Mouse (Mus musculus) embryonic facial prominence, embryonic 13.5 days (tissue): ENCODE measurements at regions not wholly inside any gene's neighbourhood (a gene's known extent, or its start where the extent isn't known, plus 50 kb on each side); places are given as distances from the start of the nearest gene placed in this dataset.

Source experiments
- ATAC-seq: fragments of 200-750 bp; cut with Nextera tagmentation; 2 replicates; pipeline ENCODE4 v1.8.0; 2017; ENCODE audit warnings: low read depth; ENCODE audit not compliant: insufficient number of reproducible peaks, insufficient read depth, low FRiP score, low TSS enrichment
- H3K27ac ChIP-seq: fragments of 300-500 bp; sonication (generic); 2 replicates; pipeline ENCODE4 v1.5.1; 2015; ENCODE audit warnings: moderate library complexity, mild to moderate bottlenecking, inconsistent platforms
- H3K27me3 ChIP-seq: fragments of 300-500 bp; sonication (generic); 2 replicates; pipeline ENCODE4 v1.6.1; 2015; ENCODE audit warnings: mild to moderate bottlenecking, inconsistent platforms
- H3K36me3 ChIP-seq: fragments of 300-500 bp; sonication (generic); 2 replicates; pipeline ENCODE4 v1.6.1; 2015; ENCODE audit warnings: mild to moderate bottlenecking, inconsistent platforms
- H3K4me1 ChIP-seq: fragments of 300-500 bp; sonication (generic); 2 replicates; pipeline ENCODE4 v1.6.1; 2015; ENCODE audit warnings: inconsistent platforms
- H3K4me2 ChIP-seq: fragments of 300-500 bp; sonication (generic); 2 replicates; pipeline ENCODE4 v1.6.1; 2015; ENCODE audit warnings: moderate library complexity, mild to moderate bottlenecking, inconsistent platforms
- H3K4me3 ChIP-seq: fragments of 300-500 bp; sonication (generic); 2 replicates; pipeline ENCODE4 v1.5.1; 2015; ENCODE audit warnings: mild to moderate bottlenecking, inconsistent platforms
- H3K9ac ChIP-seq: fragments of 300-500 bp; sonication (generic); 2 replicates; pipeline ENCODE4 v1.6.1; 2015; ENCODE audit warnings: mild to moderate bottlenecking, inconsistent platforms
- H3K9me3 ChIP-seq: fragments of 300-500 bp; sonication (generic); 2 replicates; pipeline ENCODE4 v1.6.1; 2016; ENCODE audit warnings: inconsistent platforms
- WGBS: fragments of 180-500 bp; shearing (Covaris S2); methylation state at CpG from one replicate; pipeline ENCODE4 v1.1.7; 2015; ENCODE audit warnings: mixed read lengths; 5-methylcytosine and 5-hydroxymethylcytosine counted together

DNA sequence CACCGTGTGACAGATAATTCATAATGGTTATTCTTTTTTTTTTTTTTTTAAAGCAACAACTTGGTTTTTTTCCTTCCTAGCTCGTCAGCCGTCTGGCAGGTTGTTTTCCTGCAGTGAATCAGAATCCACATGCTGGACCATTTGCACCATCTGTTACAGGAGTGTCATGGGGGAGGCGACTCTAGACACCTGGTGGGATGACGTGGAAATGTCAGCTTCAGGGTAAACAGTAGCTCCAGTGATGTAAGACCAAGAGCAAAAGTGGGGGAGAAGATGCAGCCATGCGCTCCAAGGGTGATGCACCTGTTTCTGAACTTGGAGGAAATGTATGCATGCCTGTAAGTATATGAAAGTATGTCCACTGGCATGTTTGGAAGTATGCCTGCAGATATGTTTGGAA is 278.5 kb upstream of the Prickle1 start:
- Histone ChIP-seq H3K4me2 (no peak overlapping the region), H3K4me3 (no peak overlapping the region), H3K27ac (no peak overlapping the region), H3K9ac (no peak overlapping the region), H3K36me3 (no peaks in the 10 kb centered on the region), H3K4me1 (no peaks in the 10 kb centered on the region; the same call in 1 of the 2 replicates), H3K27me3 (no peaks in the 10 kb centered on the region), H3K9me3 (no peaks in the 10 kb centered on the region)
- 74% methylated on average over 6 of the region's 6 CpGs for WGBS
- no peak for ATAC-seq

GRCm38 (mm10) chr15:93857336-93857901 is 261.7 kb upstream of the Prickle1 start:
- no peak overlapping the region for H3K4me2 ChIP-seq
- no peak for ATAC-seq
- H3K9me3 ChIP-seq, result 0 out of 2 replicates have a peak, but pooled peaks cover 5% of the 10 kb centered on the region
- no peak overlapping the region for H3K4me3 ChIP-seq
- no peaks in the 10 kb centered on the region for H3K27me3 ChIP-seq
- H3K36me3 ChIP-seq, result no peaks in the 10 kb centered on the region
- H3K9ac ChIP-seq, result no peak overlapping the region
- H3K27ac ChIP-seq, result no peak overlapping the region
- no peaks in the 10 kb centered on the region for H3K4me1 ChIP-seq
- WGBS, result 77% methylated on average over 12 of the region's 12 CpGs

DNA sequence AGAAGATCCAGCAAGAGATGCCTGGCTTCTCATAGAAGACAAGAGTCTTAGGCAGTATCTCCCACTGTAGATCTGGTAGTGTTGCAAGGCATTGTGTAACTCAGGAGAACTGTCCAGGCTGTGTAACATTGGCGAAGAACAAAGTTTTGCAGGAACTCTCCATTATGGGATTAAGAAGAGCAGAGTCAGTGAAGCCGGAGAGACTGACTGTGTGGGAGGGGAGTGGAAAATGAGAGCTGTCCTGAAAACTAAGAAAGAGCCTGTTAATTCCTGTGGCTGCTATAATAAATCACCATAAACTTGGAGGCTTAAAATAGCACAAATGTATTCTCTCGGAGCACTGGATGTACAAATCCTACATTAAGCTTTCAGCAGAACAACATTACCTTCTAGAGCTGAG is 257.5 kb upstream of the Prickle1 start:
- 58% methylated on average over 3 of the region's 3 CpGs for WGBS
- no peak overlapping the region for H3K4me2 ChIP-seq
- 0 out of 2 replicates have a peak, but pooled peaks cover 5% of the 10 kb centered on the region for H3K9me3 ChIP-seq
- no peak overlapping the region for H3K27ac ChIP-seq
- H3K4me3 ChIP-seq, result no peak overlapping the region
- no peak for ATAC-seq
- H3K36me3 ChIP-seq, result no peaks in the 10 kb centered on the region
- no peak overlapping the region for H3K9ac ChIP-seq
- peaks cover 21% of the 10 kb centered on the region for H3K4me1 ChIP-seq
- H3K27me3 ChIP-seq, result no peaks in the 10 kb centered on the region

DNA sequence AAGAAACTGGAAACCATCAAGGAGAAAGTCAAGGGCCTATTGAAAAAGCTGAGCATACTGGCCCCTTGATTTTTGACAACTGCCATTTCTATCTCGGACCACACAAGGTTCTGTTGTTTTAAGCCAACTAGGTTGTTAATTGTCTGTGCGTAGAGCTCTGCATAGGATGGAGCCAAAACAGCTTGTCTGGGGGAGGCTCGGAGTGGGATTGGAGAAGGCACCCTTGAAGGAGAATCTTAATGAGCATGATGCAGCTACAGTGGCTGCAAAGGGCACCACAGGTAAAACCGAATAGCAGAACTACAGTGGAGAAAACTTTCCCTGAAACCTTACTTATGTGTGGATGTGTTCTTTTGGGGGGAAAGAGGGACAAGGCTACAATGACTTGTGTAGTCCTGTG is 256.4 kb upstream of the Prickle1 start:
- Histone ChIP-seq H3K9ac (no peak overlapping the region), H3K36me3 (no peaks in the 10 kb centered on the region), H3K4me2 (no peak overlapping the region), H3K4me1 (peaks cover 21% of the 10 kb centered on the region), H3K27me3 (no peaks in the 10 kb centered on the region), H3K4me3 (no peak overlapping the region), H3K27ac (no peak overlapping the region), H3K9me3 (0 out of 2 replicates have a peak, but pooled peaks cover 5% of the 10 kb centered on the region)
- ATAC-seq, result no peak
- 94% methylated on average over 4 of the region's 4 CpGs for WGBS

DNA sequence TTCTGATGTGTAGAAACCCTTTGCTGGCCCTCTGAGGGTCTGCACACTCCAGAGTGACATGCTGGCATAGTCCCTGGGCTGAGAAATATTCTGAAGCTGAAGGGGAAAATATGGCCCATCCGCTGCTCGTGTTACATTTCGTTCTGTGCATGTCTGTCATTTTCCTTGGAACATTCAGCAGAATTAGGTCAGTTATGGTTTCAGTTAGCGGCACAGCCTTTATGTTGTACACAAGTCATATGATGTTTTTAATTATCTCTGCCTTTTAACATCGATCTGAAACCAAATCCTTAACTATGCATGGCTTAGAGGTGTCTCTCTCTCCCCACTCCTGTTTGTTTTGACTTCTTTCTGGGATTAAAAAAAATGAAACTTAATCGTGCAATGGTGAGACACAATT is 254.7 kb upstream of the Prickle1 start:
- no peak overlapping the region for H3K4me3 ChIP-seq
- peak overlapping the region; percentile 28; the same call in 1 of the 2 replicates for H3K4me2 ChIP-seq
- H3K9me3 ChIP-seq, result 0 out of 2 replicates have a peak, but pooled peaks cover 5% of the 10 kb centered on the region
- H3K36me3 ChIP-seq, result no peaks in the 10 kb centered on the region
- H3K4me1 ChIP-seq, result peaks cover 21% of the 10 kb centered on the region
- ATAC-seq, result 0 out of 2 replicates have a peak, but pooled peaks have one; percentile 43
- H3K27ac ChIP-seq, result peak overlapping the region; percentile 89
- no peaks in the 10 kb centered on the region for H3K27me3 ChIP-seq
- 6% methylated on average over 6 of the region's 6 CpGs for WGBS
- no peak overlapping the region for H3K9ac ChIP-seq

GRCm38 (mm10) chr15:93848830-93849229 is 253.1 kb upstream of the Prickle1 start:
- Histone ChIP-seq H3K4me2 (no peak overlapping the region), H3K4me3 (no peak overlapping the region), H3K27me3 (no peaks in the 10 kb centered on the region), H3K9ac (no peak overlapping the region), H3K36me3 (no peaks in the 10 kb centered on the region), H3K27ac (no peak overlapping the region), H3K4me1 (peaks cover 21% of the 10 kb centered on the region), H3K9me3 (no peaks in the 10 kb centered on the region)
- ATAC-seq, result no peak
- WGBS, result 89% methylated on average over 4 of the region's 4 CpGs

- Histone ChIP-seq H3K9me3 (no peaks in the 10 kb centered on the region), H3K27me3 (no peaks in the 10 kb centered on the region), H3K4me1 (peaks cover 21% of the 10 kb centered on the region), H3K27ac (no peak overlapping the region), H3K9ac (no peak overlapping the region), H3K4me3 (no peak overlapping the region), H3K4me2 (no peak overlapping the region), H3K36me3 (no peaks in the 10 kb centered on the region)
- no peak for ATAC-seq
- WGBS, result 89% methylated on average over 4 of the region's 4 CpGs
These were observed 251.1 kb upstream of the Prickle1 start for GRCm38 (mm10) chr15:93846797-93847196.

DNA sequence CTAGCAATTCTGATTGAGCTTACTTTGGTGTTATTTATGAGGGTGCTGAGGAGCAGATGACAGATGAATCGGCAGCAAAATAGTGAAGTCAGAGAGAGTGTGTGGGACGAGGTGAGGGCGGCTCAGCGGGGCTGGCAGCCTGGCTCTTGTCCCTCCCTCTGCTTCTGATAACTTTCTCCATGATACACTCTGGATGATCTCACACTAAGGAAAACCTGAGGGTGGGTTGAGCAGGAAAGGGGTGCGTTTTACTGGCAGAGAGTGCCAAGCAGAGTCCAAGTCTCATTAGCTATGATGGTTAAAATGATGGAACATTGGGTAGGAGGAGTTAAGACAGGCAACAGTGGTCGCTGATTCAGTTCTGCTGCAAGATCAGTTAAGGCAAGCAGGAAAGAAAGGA is 250.1 kb upstream of the Prickle1 start:
- no peak overlapping the region for H3K27ac ChIP-seq
- H3K9ac ChIP-seq, result no peak overlapping the region
- no peak for ATAC-seq
- H3K36me3 ChIP-seq, result no peaks in the 10 kb centered on the region
- H3K9me3 ChIP-seq, result no peaks in the 10 kb centered on the region
- no peak overlapping the region for H3K4me2 ChIP-seq
- H3K27me3 ChIP-seq, result no peaks in the 10 kb centered on the region
- no peak overlapping the region for H3K4me3 ChIP-seq
- peaks cover 16% of the 10 kb centered on the region for H3K4me1 ChIP-seq
- 87% methylated on average over 6 of the region's 6 CpGs for WGBS

DNA sequence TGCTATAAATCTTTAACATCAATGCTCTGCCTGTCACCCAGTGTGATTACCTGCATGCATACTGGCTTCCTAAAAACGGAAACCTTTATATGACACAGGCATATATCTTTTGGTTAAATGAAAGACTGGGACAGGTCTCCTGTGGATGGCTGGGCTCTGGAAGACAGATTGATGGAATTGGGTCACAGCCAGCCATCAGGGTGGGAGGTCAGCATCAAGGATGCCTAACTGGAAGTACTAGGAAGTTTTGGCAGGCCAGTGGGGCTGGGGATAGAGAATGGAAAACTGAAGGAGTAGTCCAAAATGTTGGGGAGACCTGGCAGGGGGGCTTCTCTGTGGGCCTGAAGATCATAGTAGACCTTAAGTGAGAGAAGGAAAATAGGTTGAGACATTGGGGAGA is 237.3 kb upstream of the Prickle1 start:
- H3K9ac ChIP-seq, result no peak overlapping the region
- no peaks in the 10 kb centered on the region for H3K27me3 ChIP-seq
- 90% methylated on average over 1 of the region's 1 CpGs for WGBS
- H3K4me3 ChIP-seq, result no peak overlapping the region
- no peaks in the 10 kb centered on the region for H3K9me3 ChIP-seq
- peaks cover 9% of the 10 kb centered on the region for H3K4me1 ChIP-seq
- H3K4me2 ChIP-seq, result no peak overlapping the region
- H3K27ac ChIP-seq, result no peak overlapping the region; the same call in 1 of the 2 replicates
- ATAC-seq, result no peak
- no peaks in the 10 kb centered on the region for H3K36me3 ChIP-seq

DNA sequence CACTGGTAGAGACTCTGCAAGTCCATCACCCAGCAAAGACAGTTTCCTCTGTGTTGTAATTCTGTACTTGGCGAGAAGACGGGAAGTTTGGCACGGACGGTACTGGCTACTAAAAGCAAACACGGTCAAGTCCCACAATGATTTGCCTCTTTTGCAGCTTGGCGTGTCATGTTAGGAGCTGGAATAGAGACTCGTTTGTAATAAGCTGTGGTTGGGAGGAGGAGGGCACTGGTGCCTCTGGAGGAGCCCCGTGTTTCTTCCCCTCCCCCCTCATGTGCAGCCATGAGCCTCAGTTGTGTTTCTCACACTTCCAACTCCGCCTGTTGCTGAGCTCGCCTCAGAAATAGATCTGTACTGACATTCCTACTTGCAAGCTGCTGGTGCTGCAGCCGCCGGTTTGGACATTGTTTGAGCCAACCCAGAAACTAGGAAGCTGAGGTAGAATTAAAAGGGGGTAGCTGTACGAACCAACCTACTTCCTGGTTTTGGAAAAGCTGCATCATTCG is 236.8 kb upstream of the Prickle1 start:
- Histone ChIP-seq H3K36me3 (no peaks in the 10 kb centered on the region), H3K4me2 (no peak overlapping the region), H3K9ac (no peak overlapping the region), H3K9me3 (no peaks in the 10 kb centered on the region), H3K4me1 (peaks cover 9% of the 10 kb centered on the region), H3K27ac (peak overlapping the region; percentile 5; the same call in 1 of the 2 replicates), H3K27me3 (no peaks in the 10 kb centered on the region), H3K4me3 (no peak overlapping the region)
- ATAC-seq, result no peak
- 82% methylated on average over 14 of the region's 14 CpGs for WGBS

DNA sequence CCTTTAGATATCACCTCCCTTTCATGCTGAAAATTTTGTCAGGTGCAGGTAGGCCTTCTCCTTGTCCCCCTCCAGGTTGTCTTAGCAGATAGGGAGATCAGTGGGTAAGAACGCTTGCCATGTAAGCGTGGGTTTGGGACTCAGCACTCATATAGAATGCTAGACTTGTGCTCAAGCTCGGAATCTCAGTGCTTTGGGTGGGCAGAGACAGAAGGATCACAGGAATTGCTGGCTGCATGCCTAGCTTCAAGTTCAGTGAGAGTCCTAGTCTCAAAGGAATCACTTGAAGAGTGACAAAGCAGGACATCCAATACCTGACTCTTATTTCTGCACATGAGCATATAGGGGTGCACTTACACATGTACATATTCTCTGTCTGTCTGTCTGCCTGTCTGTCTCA is 235.5 kb upstream of the Prickle1 start:
- no peak overlapping the region for H3K9ac ChIP-seq
- H3K9me3 ChIP-seq, result no peaks in the 10 kb centered on the region
- 79% methylated on average over 3 of the region's 3 CpGs for WGBS
- no peaks in the 10 kb centered on the region for H3K27me3 ChIP-seq
- peaks cover 10% of the 10 kb centered on the region for H3K4me1 ChIP-seq
- no peak for ATAC-seq
- no peak overlapping the region for H3K4me2 ChIP-seq
- H3K36me3 ChIP-seq, result no peaks in the 10 kb centered on the region
- H3K4me3 ChIP-seq, result no peak overlapping the region
- H3K27ac ChIP-seq, result no peak overlapping the region
